Mouse (Mus musculus) small intestine, adult 2 months (tissue): ENCODE data around the gene Nudt14. TPM values are rescaled to one million over a fixed set of nuclear protein-coding genes. Genes with fewer than 3 reads are reported as not detected.

ENCODE experiments used
- H3K27ac ChIP-seq: fragments of 200-500 bp; 2 replicates; pipeline ENCODE4 v1.5.1; 2012; ENCODE audit warnings: low read depth, low read length, control low read depth, inconsistent platforms; ENCODE audit not compliant: insufficient read depth
- H3K27me3 ChIP-seq: fragments of 200-500 bp; 2 replicates; pipeline ENCODE4 v1.6.1; 2012; ENCODE audit warnings: mild to moderate bottlenecking, moderate library complexity, low read length, inconsistent platforms; ENCODE audit not compliant: control insufficient read depth, insufficient read depth
- H3K36me3 ChIP-seq: fragments of 200-500 bp; 2 replicates; pipeline ENCODE4 v1.6.1; 2012; ENCODE audit warnings: mild to moderate bottlenecking, low read length, control low read depth, inconsistent platforms; ENCODE audit not compliant: control insufficient read depth, insufficient read depth
- H3K4me1 ChIP-seq: fragments of 200-500 bp; 2 replicates; pipeline ENCODE4 v1.6.1; 2012; ENCODE audit warnings: low read length, inconsistent platforms, mixed read lengths; ENCODE audit not compliant: control insufficient read depth, insufficient read depth, insufficient read length
- H3K4me3 ChIP-seq: fragments of 200-500 bp; 2 replicates; pipeline ENCODE4 v1.5.1; 2012; ENCODE audit warnings: low read depth, mild to moderate bottlenecking, control low read depth, inconsistent platforms, low read length, moderate library complexity
- CTCF ChIP-seq: fragments of 200-500 bp; IDR thresholded peaks from 2 replicates; pipeline ENCODE4 v1.5.1; 2012; ENCODE audit warnings: low read depth, mild to moderate bottlenecking, control low read depth, inconsistent platforms, low read length, moderate library complexity, mixed read lengths; ENCODE audit not compliant: insufficient replicate concordance, insufficient read length; ENCODE audit errors: extremely low read depth
- POLR2A ChIP-seq: fragments of 200-500 bp; IDR thresholded peaks from 2 replicates; pipeline ENCODE4 v1.6.1; 2012; ENCODE audit warnings: low read depth, mild to moderate bottlenecking, control low read depth, inconsistent platforms, low read length, moderate library complexity
- WGBS: fragments of 180-500 bp; shearing (Covaris S2); methylation state at CpG from one replicate; pipeline ENCODE4 v1.1.7; 2018; 5-methylcytosine and 5-hydroxymethylcytosine counted together
- polyA plus RNA-seq: library from polyadenylated mRNA; depleted of rRNA; stranded (reverse); fragments of >200 nt; gene quantifications from 2 replicates; pipeline ENCODE4 v1.2.3, GENCODE M21; 2012

Nudt14 gene
- polyA plus RNA-seq, 1 experiment = 42.4 TPM

- Histone ChIP-seq H3K27me3 (no peaks in the 10 kb centered on the region), H3K27ac (no peak overlapping the region), H3K36me3 (no peaks in the 10 kb centered on the region), H3K4me1 (peaks cover 8% of the 10 kb centered on the region), H3K4me3 (no peak overlapping the region)
- 78% methylated on average over 11 of the region's 11 CpGs for WGBS
- no peak for TF ChIP-seq POLR2A
- TF ChIP-seq CTCF = no peak
These were observed 27.4 kb downstream of the Nudt14 start for GRCm38 (mm10) chr12:112914527-112914926.

GRCm38 (mm10) chr12:112912951-112913745 is 28.8 kb downstream of the Nudt14 start:
- no peak for TF ChIP-seq POLR2A
- Histone ChIP-seq H3K27ac (no peak overlapping the region), H3K27me3 (no peaks in the 10 kb centered on the region), H3K4me1 (peaks cover 8% of the 10 kb centered on the region), H3K36me3 (no peaks in the 10 kb centered on the region), H3K4me3 (no peak overlapping the region)
- 95% methylated on average over 28 of the region's 28 CpGs for WGBS

GRCm38 (mm10) chr12:112911701-112912100 is 30.2 kb downstream of the Nudt14 start:
- Histone ChIP-seq H3K4me1 (peaks cover 6% of the 10 kb centered on the region), H3K4me3 (no peak overlapping the region), H3K36me3 (no peaks in the 10 kb centered on the region), H3K27me3 (no peaks in the 10 kb centered on the region), H3K27ac (no peak overlapping the region)
- TF ChIP-seq POLR2A = no peak
- no peak for TF ChIP-seq CTCF
- WGBS = 79% methylated on average over 17 of the region's 17 CpGs

GRCm38 (mm10) chr12:112908991-112909390 is 32.9 kb downstream of the Nudt14 start:
- H3K4me3 ChIP-seq = no peak overlapping the region
- no peaks in the 10 kb centered on the region for H3K27me3 ChIP-seq
- no peaks in the 10 kb centered on the region for H3K4me1 ChIP-seq
- H3K36me3 ChIP-seq = no peaks in the 10 kb centered on the region
- no peak overlapping the region for H3K27ac ChIP-seq
- 95% methylated on average over 22 of the region's 22 CpGs for WGBS
- TF ChIP-seq CTCF = no peak
- TF ChIP-seq POLR2A = no peak

GRCm38 (mm10) chr12:112905001-112905400 is 36.9 kb downstream of the Nudt14 start:
- H3K27me3 ChIP-seq = no peaks in the 10 kb centered on the region
- TF ChIP-seq POLR2A (no peak), CTCF (no peak)
- 91% methylated on average over 5 of the region's 5 CpGs for WGBS
- no peak overlapping the region for H3K4me3 ChIP-seq
- H3K4me1 ChIP-seq = no peaks in the 10 kb centered on the region
- H3K36me3 ChIP-seq = no peaks in the 10 kb centered on the region
- no peak overlapping the region for H3K27ac ChIP-seq

GRCm38 (mm10) chr12:112903941-112904340 is 38.0 kb downstream of the Nudt14 start:
- H3K36me3 ChIP-seq = no peaks in the 10 kb centered on the region
- H3K27me3 ChIP-seq = no peaks in the 10 kb centered on the region
- TF ChIP-seq POLR2A (no peak), CTCF (no peak)
- no peak overlapping the region for H3K4me3 ChIP-seq
- 75% methylated on average over 8 of the region's 8 CpGs for WGBS
- no peak overlapping the region for H3K27ac ChIP-seq
- no peaks in the 10 kb centered on the region for H3K4me1 ChIP-seq

GRCm38 (mm10) chr12:112900641-112901040 is 41.3 kb downstream of the Nudt14 start:
- Histone ChIP-seq H3K4me1 (no peaks in the 10 kb centered on the region), H3K36me3 (no peaks in the 10 kb centered on the region), H3K27me3 (no peaks in the 10 kb centered on the region), H3K27ac (no peak overlapping the region), H3K4me3 (no peak overlapping the region)
- WGBS = 83% methylated on average over 9 of the region's 9 CpGs
- no peak for TF ChIP-seq CTCF
- no peak for TF ChIP-seq POLR2A
